Mouse (Mus musculus): ENCODE data around the gene Ikbip. TPM values are rescaled to one million over a fixed set of nuclear protein-coding genes. Genes with fewer than 3 reads are reported as not detected.

Gene Ikbip
- total RNA-seq (2014; fragmentation: Nextera tagmentation), result 6.4 and 8.6 TPM in 2 replicates
- 8.7 and 10.4 TPM in 2 replicates for total RNA-seq (2017)
- polyA plus RNA-seq (2012), result 1.4 TPM in 2 replicates

DNA sequence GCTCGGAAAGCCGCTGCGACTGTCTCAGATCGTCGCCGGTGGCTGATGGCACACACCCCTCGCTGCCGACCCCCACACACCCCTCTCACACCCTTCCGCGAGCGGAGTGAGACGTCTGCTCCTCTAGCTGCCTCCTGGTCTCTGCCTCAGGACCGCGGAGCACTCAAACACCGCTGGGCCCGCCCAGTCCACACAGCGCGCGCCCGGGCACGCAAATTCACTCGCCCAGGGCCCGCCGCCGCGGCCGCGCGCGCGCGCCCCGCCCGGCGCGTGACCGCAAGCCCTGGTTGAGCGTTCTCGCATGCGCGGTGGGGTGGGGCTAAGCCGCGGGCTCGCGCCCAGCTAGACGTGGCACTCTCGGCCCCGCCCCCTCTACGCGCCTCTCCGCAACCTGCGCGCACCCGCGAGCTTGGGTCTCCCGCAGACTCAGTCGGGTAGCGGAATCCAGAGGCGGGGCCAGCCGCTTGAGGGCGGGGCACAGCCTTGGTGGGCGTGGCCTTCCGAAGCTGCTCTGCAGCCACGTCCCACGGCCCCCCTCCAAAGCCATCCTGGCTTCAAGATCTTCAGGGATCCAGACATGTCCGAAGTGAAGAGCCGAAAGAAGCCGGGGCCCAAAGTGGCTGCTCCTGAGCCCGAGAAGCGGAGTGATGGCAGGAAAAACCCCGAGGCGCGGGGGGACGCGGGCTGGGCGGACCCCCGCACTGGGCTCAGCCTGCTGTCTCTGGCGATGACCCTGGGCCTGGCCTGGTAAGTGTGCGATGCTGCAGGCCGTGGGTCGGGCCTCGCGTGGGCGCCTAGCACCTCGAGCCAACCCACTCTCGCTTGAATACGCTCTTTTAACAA is at the start of gene Ikbip, which contains the start of gene Apaf1:
TSS of gene Ikbip (plus strand) at position 391 of the 843 bp plus-strand sequence.
TSS of gene Apaf1 (minus strand) at position 221 of the 843 bp plus-strand sequence.
- ATAC-seq (ENCODE audit: extremely low read depth, insufficient number of reproducible peaks, low FRiP score, poor library complexity, severe bottlenecking) (peak; percentile 87), DNase-seq (ENCODE audit: low spot score) (peak; percentile 86)
- Histone ChIP-seq H3K4me1 (ENCODE audit: insufficient read depth, low read depth, low read length) (peaks cover 10% of the 10 kb centered on the region), H3K27me3 (ENCODE audit: insufficient read depth, low read length) (no peaks in the 10 kb centered on the region), H3K36me3 (replicated peaks) (peaks cover 13% of the 10 kb centered on the region), H3K9me3 (replicated peaks) (no peaks in the 10 kb centered on the region), H3K4me3 (ENCODE audit: low read depth, low read length) (peak within 1 kb of the TSS; percentile 98)
- TF ChIP-seq POLR2AphosphoS5 (IDR thresholded peaks at IDR 0.05; ENCODE audit: insufficient replicate concordance, low read depth, low read length) (no peak), TAL1 (conservative IDR thresholded peaks at IDR 0.05; ENCODE audit: low read depth, low read length) (no peak), GATA1 (IDR thresholded peaks at IDR 0.05; ENCODE audit: borderline replicate concordance, low read length) (no peak), GATA2 (IDR thresholded peaks at IDR 0.05; ENCODE audit: borderline replicate concordance, low read depth, low read length) (no peak), CTCF (IDR thresholded peaks at IDR 0.05; ENCODE audit: low read depth, low read length) (no peak)

DNA sequence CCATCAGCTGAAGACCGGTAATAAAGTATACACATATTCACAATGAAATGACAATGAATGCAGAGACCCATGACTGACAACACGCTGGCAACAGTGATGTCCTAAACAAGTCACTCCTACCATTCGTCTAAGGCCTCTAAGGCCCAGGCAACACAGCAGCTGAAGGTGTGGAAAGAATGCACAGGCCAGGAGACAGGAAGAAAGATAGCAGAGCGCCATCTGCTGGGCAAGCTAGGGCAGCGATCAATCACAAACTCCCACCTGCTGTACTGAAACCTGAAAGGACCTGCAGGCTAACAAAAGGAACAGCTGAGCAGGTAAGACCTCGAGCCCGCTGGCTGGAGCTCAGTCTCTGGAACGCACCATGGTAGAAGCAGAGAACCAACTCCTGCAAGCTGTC is 48.8 kb upstream of the Ikbip start:
- no peaks in the 10 kb centered on the region for H3K4me1 ChIP-seq (ENCODE audit: insufficient read depth, low read depth, low read length)
- no peaks in the 10 kb centered on the region for H3K9me3 ChIP-seq (replicated peaks)
- H3K4me3 ChIP-seq (ENCODE audit: low read depth, low read length), result no peak overlapping the region
- TF ChIP-seq TAL1 (conservative IDR thresholded peaks at IDR 0.05; ENCODE audit: low read depth, low read length), result no peak
- TF ChIP-seq GATA2 (IDR thresholded peaks at IDR 0.05; ENCODE audit: borderline replicate concordance, low read depth, low read length), result no peak
- peak; percentile 85 for TF ChIP-seq CTCF (IDR thresholded peaks at IDR 0.05; ENCODE audit: low read depth, low read length)
- no peak for TF ChIP-seq POLR2AphosphoS5 (IDR thresholded peaks at IDR 0.05; ENCODE audit: insufficient replicate concordance, low read depth, low read length)
- peaks cover 76% of the 10 kb centered on the region for H3K36me3 ChIP-seq (replicated peaks)
- DNase-seq (ENCODE audit: low spot score), result peak; percentile 18
- H3K27me3 ChIP-seq (ENCODE audit: insufficient read depth, low read length), result no peaks in the 10 kb centered on the region
- ATAC-seq (ENCODE audit: extremely low read depth, insufficient number of reproducible peaks, low FRiP score, poor library complexity, severe bottlenecking), result peak; percentile 55; the same call in 1 of the 2 replicates

DNA sequence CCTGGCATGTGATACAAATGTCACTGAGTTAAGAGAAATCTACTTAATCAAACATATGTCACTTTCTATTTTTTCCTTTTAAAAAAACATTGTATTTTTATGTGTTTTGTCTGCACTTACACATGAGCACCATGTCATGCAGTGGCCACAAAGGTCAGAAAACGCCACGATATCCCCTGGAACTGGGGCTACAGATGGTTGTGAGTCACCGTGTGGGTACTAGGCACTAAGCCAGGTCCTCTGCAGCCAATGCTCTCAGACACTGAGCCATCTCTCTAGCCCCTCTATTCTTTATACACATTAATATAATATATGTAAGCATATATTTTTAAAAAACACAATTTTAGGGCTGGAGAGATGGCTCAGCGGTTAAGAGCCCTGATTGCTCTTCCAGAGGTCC is 33.0 kb upstream of the Ikbip start:
- Histone ChIP-seq H3K9me3 (replicated peaks) (no peaks in the 10 kb centered on the region), H3K4me3 (ENCODE audit: low read depth, low read length) (no peak overlapping the region), H3K27me3 (ENCODE audit: insufficient read depth, low read length) (no peaks in the 10 kb centered on the region), H3K4me1 (ENCODE audit: insufficient read depth, low read depth, low read length) (no peaks in the 10 kb centered on the region), H3K36me3 (replicated peaks) (peaks cover 75% of the 10 kb centered on the region)
- TF ChIP-seq POLR2AphosphoS5 (IDR thresholded peaks at IDR 0.05; ENCODE audit: insufficient replicate concordance, low read depth, low read length), result no peak
- no peak for TF ChIP-seq GATA1 (IDR thresholded peaks at IDR 0.05; ENCODE audit: borderline replicate concordance, low read length)
- no peak for TF ChIP-seq GATA2 (IDR thresholded peaks at IDR 0.05; ENCODE audit: borderline replicate concordance, low read depth, low read length)
- TF ChIP-seq TAL1 (conservative IDR thresholded peaks at IDR 0.05; ENCODE audit: low read depth, low read length), result no peak
- no peak for TF ChIP-seq CTCF (IDR thresholded peaks at IDR 0.05; ENCODE audit: low read depth, low read length)
- DNase-seq (ENCODE audit: low spot score) (no peak), ATAC-seq (ENCODE audit: extremely low read depth, insufficient number of reproducible peaks, low FRiP score, poor library complexity, severe bottlenecking) (no peak)

DNA sequence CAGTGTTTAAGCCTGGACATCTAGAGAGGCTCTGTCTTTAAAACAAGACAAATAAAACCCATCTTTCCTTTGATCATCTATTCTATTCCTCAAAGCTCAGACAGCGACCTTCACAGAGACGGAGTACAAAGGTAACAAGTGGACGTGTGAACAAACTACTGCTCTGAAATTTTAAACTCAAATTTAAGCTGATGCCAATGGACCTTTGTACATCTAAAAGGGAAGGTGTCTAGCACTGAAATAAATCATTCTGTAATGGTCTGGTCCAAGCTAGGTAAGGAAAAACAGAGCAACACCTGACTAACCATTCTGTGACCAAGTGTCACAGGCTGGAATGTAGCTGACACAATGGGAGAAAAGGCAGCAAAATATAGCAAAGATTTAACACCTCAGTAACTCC is 31.6 kb upstream of the Ikbip start:
- DNase-seq (ENCODE audit: low spot score) (no peak), ATAC-seq (ENCODE audit: extremely low read depth, insufficient number of reproducible peaks, low FRiP score, poor library complexity, severe bottlenecking) (no peak)
- H3K27me3 ChIP-seq (ENCODE audit: insufficient read depth, low read length), result no peaks in the 10 kb centered on the region
- H3K4me3 ChIP-seq (ENCODE audit: low read depth, low read length), result no peak overlapping the region
- H3K4me1 ChIP-seq (ENCODE audit: insufficient read depth, low read depth, low read length), result no peaks in the 10 kb centered on the region
- peaks cover 84% of the 10 kb centered on the region for H3K36me3 ChIP-seq (replicated peaks)
- no peak for TF ChIP-seq TAL1 (conservative IDR thresholded peaks at IDR 0.05; ENCODE audit: low read depth, low read length)
- no peak for TF ChIP-seq GATA2 (IDR thresholded peaks at IDR 0.05; ENCODE audit: borderline replicate concordance, low read depth, low read length)
- TF ChIP-seq POLR2AphosphoS5 (IDR thresholded peaks at IDR 0.05; ENCODE audit: insufficient replicate concordance, low read depth, low read length), result no peak
- TF ChIP-seq GATA1 (IDR thresholded peaks at IDR 0.05; ENCODE audit: borderline replicate concordance, low read length), result no peak
- TF ChIP-seq CTCF (IDR thresholded peaks at IDR 0.05; ENCODE audit: low read depth, low read length), result no peak
- H3K9me3 ChIP-seq (replicated peaks), result no peaks in the 10 kb centered on the region

DNA sequence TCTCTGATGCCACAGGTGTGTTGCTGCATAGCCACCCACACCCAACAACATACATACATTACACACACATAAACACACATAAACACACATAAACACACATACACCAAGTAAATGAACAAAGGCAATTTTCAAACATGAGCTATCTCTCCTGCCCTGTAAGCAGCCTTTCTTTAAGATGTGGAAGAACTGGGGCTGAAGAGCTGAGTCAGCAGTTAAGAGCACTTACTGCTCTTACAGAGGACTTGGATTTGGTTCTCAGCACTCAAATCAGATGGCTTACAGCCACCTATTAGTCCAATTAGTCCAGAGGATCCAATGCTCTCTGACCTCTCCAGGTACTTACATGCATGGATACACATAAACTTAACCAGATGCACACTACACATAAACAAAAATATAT is 30.0 kb upstream of the Ikbip start:
- no peaks in the 10 kb centered on the region for H3K9me3 ChIP-seq (replicated peaks)
- H3K4me1 ChIP-seq (ENCODE audit: insufficient read depth, low read depth, low read length), result no peaks in the 10 kb centered on the region
- no peak overlapping the region for H3K4me3 ChIP-seq (ENCODE audit: low read depth, low read length)
- ATAC-seq (ENCODE audit: extremely low read depth, insufficient number of reproducible peaks, low FRiP score, poor library complexity, severe bottlenecking) (no peak), DNase-seq (ENCODE audit: low spot score) (no peak)
- peaks cover 82% of the 10 kb centered on the region for H3K36me3 ChIP-seq (replicated peaks)
- no peaks in the 10 kb centered on the region for H3K27me3 ChIP-seq (ENCODE audit: insufficient read depth, low read length)
- TF ChIP-seq CTCF (IDR thresholded peaks at IDR 0.05; ENCODE audit: low read depth, low read length) (no peak), POLR2AphosphoS5 (IDR thresholded peaks at IDR 0.05; ENCODE audit: insufficient replicate concordance, low read depth, low read length) (no peak), GATA2 (IDR thresholded peaks at IDR 0.05; ENCODE audit: borderline replicate concordance, low read depth, low read length) (no peak), TAL1 (conservative IDR thresholded peaks at IDR 0.05; ENCODE audit: low read depth, low read length) (no peak), GATA1 (IDR thresholded peaks at IDR 0.05; ENCODE audit: borderline replicate concordance, low read length) (no peak)

DNA sequence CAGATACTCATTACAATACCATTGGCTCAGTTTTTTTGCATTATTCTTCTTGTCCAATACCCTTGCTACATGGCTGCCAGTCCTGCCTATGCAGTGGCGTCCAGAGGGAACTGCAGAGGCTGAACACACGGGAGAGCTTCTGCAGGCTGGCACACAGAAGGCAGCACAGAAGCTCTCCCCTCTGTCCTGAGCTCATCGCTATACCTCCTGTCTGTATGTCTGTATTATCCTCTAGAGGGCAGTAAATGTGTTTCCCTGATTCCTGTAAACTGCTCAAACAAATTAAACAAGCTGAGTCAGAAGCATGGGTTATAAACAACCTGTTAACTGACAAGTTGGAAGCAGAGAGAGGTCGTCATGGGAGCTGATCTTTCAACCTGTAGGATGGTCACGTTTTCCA is 22.0 kb upstream of the Ikbip start:
- Histone ChIP-seq H3K4me3 (ENCODE audit: low read depth, low read length) (no peak overlapping the region), H3K9me3 (replicated peaks) (no peaks in the 10 kb centered on the region), H3K27me3 (ENCODE audit: insufficient read depth, low read length) (no peaks in the 10 kb centered on the region), H3K4me1 (ENCODE audit: insufficient read depth, low read depth, low read length) (0 out of 2 replicates have a peak, but pooled peaks cover 2% of the 10 kb centered on the region), H3K36me3 (replicated peaks) (peaks cover 76% of the 10 kb centered on the region)
- ATAC-seq (ENCODE audit: extremely low read depth, insufficient number of reproducible peaks, low FRiP score, poor library complexity, severe bottlenecking), result peak; percentile 49
- no peak for DNase-seq (ENCODE audit: low spot score)
- TF ChIP-seq GATA2 (IDR thresholded peaks at IDR 0.05; ENCODE audit: borderline replicate concordance, low read depth, low read length) (no peak), POLR2AphosphoS5 (IDR thresholded peaks at IDR 0.05; ENCODE audit: insufficient replicate concordance, low read depth, low read length) (no peak), GATA1 (IDR thresholded peaks at IDR 0.05; ENCODE audit: borderline replicate concordance, low read length) (no peak), TAL1 (conservative IDR thresholded peaks at IDR 0.05; ENCODE audit: low read depth, low read length) (no peak), CTCF (IDR thresholded peaks at IDR 0.05; ENCODE audit: low read depth, low read length) (no peak)
